Mouse (Mus musculus) kidney, adult 10 weeks (tissue): Measurements from ENCODE around the gene S100b. TPM values are rescaled to one million over a fixed set of nuclear protein-coding genes. Genes with fewer than 3 reads are reported as not detected.

Experiments
- polyA plus RNA-seq: library from polyadenylated mRNA; stranded (reverse); fragments of 350-450 nt; fragmentation: Illumina TruSeq; extraction: RNeasy Lipid Tissue Mini Kit (QIAGEN cat#74804); gene quantifications from one replicate; pipeline ENCODE4 v1.2.3, GENCODE M21; 2014; ENCODE audit warnings: low read depth, low replicate concordance

The S100b gene
- polyA plus RNA-seq, result not detected

GRCm38 (mm10) chr10:76253536-76253935 lies at the start of gene S100b:
Gene S100b (plus strand): TSS chr10:76253853.

GRCm38 (mm10) chr10:76237341-76238225 lies 16.1 kb upstream of the S100b start, which contains the start of gene Prmt2:
Gene Prmt2 (minus strand): TSS chr10:76237865.

Other genes with a start within 250 kb of the S100b start
- gene Zfp280b, start 221.2 kb upstream of the S100b start, polyA plus RNA-seq, result 5.3 TPM
- not detected for gene Slc5a4b, start 142.9 kb upstream of the S100b start, polyA plus RNA-seq
- not detected for gene Slc5a4a, start 106.4 kb upstream of the S100b start, polyA plus RNA-seq
- gene Prmt2, start 16.0 kb upstream of the S100b start, polyA plus RNA-seq, result 1.5 TPM
- 8.6 TPM for gene Dip2a, start 91.4 kb downstream of the S100b start, polyA plus RNA-seq
- not detected for gene AC141477.1, start 186.6 kb downstream of the S100b start, polyA plus RNA-seq
- gene Pcnt, start 188.9 kb downstream of the S100b start, polyA plus RNA-seq, result 7.2 TPM
- gene 2610028H24Rik, start 195.2 kb downstream of the S100b start, polyA plus RNA-seq, result not detected
- gene Mcm3ap, start 215.1 kb downstream of the S100b start, polyA plus RNA-seq, result 8.9 TPM
- gene Ybey, start 215.3 kb downstream of the S100b start, polyA plus RNA-seq, result 2.3 TPM